Mouse (Mus musculus) gastrocnemius, adult 2 months (tissue): ENCODE data around the gene Spo11. TPM values are rescaled to one million over a fixed set of nuclear protein-coding genes. Genes with fewer than 3 reads are reported as not detected.

Source experiments
- DNase-seq: peaks from one replicate; pipeline ENCODE4 v3.0.0; 2022
- H3K27ac ChIP-seq: fragments of 200-600 bp; 2 replicates; pipeline ENCODE4 v1.8.1; 2022; ENCODE audit warnings: mild to moderate bottlenecking
- H3K4me3 ChIP-seq: fragments of 200-600 bp; 2 replicates; pipeline ENCODE4 v1.8.1; 2022; ENCODE audit warnings: mild to moderate bottlenecking, moderate library complexity
- CTCF ChIP-seq: fragments of 200-600 bp; IDR thresholded peaks from 2 replicates; pipeline ENCODE4 v1.8.1; 2022; ENCODE audit warnings: antibody characterized with exemption, mild to moderate bottlenecking, moderate library complexity
- intact Hi-C: fragments of 180-260 bp; cut with DNase I; formaldehyde crosslinking; loops from one replicate; pipeline ENCODE4 v1.15.1; 2025
- total RNA-seq, 2 experiments: library from RNA; stranded (reverse); gene quantifications; 2 replicates each; pipeline ENCODE4 v1.2.3; 2021

Spo11 gene
- total RNA-seq, 2 experiments from 2014 or later: not detected

DNA sequence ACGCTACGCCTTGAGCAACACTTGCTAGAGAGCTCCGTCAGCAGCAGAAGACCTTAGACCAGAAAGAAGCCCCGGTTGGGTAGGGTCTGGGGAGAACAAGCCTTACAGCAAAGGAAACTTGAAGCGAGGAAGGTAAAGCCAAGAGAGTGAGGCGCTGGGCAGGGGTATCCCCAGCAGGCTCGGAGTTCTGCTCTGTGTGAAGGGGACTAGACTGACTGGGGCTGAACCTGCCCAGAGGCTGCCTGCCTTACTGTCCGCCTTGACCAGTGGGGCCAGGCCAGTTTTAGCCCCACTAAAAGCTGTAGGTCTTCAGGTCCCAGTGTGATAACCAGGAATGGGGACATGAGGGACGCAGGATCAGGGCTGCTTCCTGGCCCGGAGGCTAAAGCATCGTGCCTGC, 42.9 kb downstream of the Spo11 start, which contains the start of gene Rbm38:
TSS of gene Rbm38 (plus strand) at position 69 of the 400 bp plus-strand sequence.
- no peak for TF ChIP-seq CTCF
- no peak for DNase-seq
- H3K27ac ChIP-seq: peak within 1 kb of the TSS; percentile 95
- peak within 1 kb of the TSS; percentile 85 for H3K4me3 ChIP-seq
- intact Hi-C loops: no loop called here

DNA sequence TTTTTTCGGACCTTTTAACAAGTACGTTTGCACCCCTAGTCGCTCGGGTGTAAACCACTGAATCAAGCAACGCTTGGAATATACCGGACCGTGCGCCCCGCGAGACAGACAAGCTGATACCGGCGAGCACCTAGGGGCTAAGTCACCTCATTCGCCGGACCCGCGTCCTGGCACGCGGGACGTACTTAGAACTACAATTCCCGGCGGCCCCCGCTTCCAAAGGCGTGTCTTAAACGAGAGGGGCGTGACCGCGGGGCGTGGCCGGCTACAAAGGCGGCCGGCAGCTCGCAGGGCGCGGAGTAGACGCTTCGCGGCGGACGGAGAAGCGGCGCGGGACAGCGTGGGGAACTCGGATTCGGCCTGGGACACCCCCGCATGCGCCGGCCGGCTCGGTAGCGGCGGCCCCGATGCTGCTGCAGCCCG, 44.1 kb downstream of the Spo11 start:
- TF ChIP-seq CTCF: no peak
- intact Hi-C loops: loop anchor here (2.0 kb wide), 1 partner anchor 59 kb away; no protein-coding TSS in a partner anchor
- peak; percentile 96 for DNase-seq
- peak overlapping the region; percentile 95 for H3K27ac ChIP-seq
- peak overlapping the region; percentile 85 for H3K4me3 ChIP-seq

DNA sequence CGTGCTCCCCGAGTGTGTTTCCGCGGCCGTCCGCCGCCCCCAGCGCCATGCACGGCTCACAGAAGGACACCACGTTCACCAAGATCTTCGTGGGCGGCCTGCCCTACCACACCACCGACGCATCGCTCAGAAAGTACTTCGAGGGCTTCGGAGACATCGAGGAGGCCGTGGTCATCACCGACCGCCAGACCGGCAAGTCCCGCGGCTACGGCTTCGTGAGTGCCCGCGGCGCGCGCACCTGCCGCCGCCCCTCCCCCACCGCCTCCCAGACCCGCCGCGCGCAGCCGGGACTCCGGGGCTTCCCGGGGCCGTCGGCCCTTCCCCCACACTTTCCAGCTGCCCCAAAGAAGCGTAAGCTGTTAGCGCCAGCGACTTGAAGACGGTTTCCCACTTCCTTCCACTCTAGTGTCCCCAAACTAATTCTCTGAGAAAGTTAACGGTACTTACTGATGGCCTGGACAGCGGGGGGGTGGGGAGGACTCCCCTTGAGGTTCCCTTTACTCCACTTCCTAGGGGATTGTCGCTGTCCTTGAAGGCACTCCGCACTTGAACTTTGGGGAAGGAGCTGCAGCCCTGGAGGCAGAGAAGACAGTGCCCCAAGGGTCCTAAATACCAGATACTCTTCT, 44.7 kb downstream of the Spo11 start:
- peak; percentile 77 for DNase-seq
- intact Hi-C loops: loop anchor here (2.0 kb wide), 1 partner anchor 59 kb away; no protein-coding TSS in a partner anchor

DNA sequence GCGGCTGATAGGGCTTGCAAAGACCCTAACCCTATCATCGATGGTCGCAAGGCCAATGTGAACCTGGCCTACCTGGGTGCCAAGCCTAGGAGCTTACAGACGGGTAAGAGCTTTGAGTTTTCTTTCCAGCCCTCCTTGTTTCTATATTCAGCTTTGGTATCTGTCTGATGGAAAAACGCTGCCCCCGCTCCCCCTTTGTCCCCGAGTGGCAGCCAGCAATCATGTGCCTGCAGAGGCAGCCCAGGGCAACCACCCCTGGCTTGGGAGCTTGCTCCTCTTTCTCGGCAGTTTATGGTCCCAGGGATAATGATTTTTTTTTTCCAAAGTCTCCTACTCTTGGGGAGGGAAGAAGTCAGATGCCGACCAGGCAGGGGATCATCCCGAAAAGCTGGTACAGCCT, 45.3 kb downstream of the Spo11 start:
- peak; percentile 71 for DNase-seq
- TF ChIP-seq CTCF: no peak
- Histone ChIP-seq H3K4me3 (peak overlapping the region; percentile 85), H3K27ac (peak overlapping the region; percentile 95)
- intact Hi-C loops: loop anchor here (2.0 kb wide), 1 partner anchor 58 kb away; no protein-coding TSS in a partner anchor

More for the DNA sequence above, 44.7 kb downstream of the Spo11 start:
- H3K27ac ChIP-seq: peak overlapping the region; percentile 95
- no peak for TF ChIP-seq CTCF
- H3K4me3 ChIP-seq: peak overlapping the region; percentile 85

DNA sequence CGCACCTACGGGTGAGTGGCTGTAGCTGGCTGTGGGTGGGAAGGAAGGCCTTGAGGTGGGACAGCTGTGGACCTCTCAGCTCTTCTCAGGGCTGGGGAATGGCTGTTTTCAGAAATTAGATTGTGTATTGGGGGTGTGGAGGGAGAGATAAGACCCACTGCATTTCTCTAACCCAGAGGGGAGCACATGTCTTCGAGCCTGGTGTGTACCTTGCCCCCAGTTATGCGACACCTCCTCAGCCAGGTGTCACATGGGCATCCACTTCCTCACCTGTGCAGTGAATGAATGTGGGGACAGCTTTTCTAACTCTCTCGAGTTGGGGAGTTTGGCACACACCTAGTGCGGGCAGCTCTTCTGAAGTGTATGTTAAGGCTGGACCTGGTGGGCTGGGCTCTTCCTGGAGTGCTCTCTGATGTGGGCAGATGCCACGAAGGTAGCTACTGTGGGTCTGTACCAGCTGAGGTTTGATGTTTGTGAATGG, 45.9 kb downstream of the Spo11 start:
- peak overlapping the region; percentile 95 for H3K27ac ChIP-seq
- intact Hi-C loops: loop anchor here (2.0 kb wide), 1 partner anchor 57 kb away; no protein-coding TSS in a partner anchor
- TF ChIP-seq CTCF: no peak
- DNase-seq: no peak
- H3K4me3 ChIP-seq: peak overlapping the region; percentile 85

DNA sequence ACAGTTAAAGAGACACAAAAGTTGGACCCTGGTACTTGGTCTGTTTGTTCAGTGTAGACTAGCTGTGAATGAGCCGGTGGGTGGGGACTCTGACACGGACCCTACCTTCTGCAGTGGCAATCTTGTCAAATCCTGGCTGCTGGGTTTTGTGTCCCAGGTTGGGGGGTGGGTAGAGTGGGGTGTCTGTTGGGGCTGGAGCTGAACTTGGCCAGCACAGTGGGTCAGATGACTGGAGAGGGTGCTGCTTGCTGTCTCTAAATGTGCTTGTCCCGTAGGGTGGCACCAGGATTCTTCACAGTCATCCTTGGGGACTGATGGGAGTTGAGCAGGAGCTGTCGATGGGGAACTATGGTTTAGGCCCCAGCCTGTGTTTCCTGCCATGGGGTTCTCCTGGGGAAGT, 46.5 kb downstream of the Spo11 start:
- H3K27ac ChIP-seq: peak overlapping the region; percentile 95
- no peak for TF ChIP-seq CTCF
- intact Hi-C loops: loop anchor here (2.0 kb wide), 1 partner anchor 57 kb away; no protein-coding TSS in a partner anchor
- peak overlapping the region; percentile 85 for H3K4me3 ChIP-seq
- no peak for DNase-seq

DNA sequence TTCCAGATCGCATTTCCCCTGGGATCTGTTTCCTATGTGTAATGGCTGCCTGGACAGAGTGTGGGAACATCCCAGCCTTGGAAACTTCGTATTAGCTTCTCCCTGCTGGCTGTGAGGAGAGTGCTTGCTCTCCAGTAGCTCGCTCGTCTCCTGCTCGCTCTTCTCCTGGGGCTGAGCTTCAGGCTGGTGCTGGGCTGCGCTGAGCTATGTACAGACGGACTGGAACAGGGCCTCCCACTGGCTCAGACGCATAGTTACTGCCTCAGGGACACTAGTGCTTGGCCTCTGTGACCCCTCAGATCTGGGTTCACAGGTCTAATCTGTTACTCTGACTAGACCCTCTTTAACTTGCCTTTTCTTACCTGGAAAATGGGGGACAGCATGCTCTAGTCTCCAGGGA, 46.9 kb downstream of the Spo11 start:
- intact Hi-C loops: no loop called here
- TF ChIP-seq CTCF: no peak
- Histone ChIP-seq H3K27ac (peak overlapping the region; percentile 95), H3K4me3 (peak overlapping the region; percentile 85)
- peak; percentile 53 for DNase-seq

DNA sequence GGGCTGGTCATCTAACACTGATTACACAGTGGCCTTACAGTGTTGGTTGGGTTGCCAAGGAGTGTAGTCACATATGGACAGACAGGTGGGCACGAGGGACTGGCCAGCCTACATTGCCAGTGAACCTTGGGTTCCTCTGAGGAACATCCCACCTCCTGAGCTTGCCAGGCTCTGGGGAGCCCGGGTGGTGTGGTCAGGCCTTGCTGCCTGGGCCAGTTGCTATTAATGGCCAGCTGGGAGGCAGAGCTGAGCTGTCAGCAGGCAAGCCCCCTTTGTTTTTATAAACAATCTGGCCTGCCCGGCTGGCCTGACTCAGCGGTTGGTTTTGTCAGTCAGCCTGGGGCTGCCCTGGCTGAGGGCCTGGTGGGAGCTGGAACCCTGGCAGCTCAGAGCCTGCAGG, 47.4 kb downstream of the Spo11 start:
- Histone ChIP-seq H3K27ac (peak overlapping the region; percentile 95), H3K4me3 (peak overlapping the region; percentile 85)
- intact Hi-C loops: no loop called here
- no peak for TF ChIP-seq CTCF
- DNase-seq: peak; percentile 77

DNA sequence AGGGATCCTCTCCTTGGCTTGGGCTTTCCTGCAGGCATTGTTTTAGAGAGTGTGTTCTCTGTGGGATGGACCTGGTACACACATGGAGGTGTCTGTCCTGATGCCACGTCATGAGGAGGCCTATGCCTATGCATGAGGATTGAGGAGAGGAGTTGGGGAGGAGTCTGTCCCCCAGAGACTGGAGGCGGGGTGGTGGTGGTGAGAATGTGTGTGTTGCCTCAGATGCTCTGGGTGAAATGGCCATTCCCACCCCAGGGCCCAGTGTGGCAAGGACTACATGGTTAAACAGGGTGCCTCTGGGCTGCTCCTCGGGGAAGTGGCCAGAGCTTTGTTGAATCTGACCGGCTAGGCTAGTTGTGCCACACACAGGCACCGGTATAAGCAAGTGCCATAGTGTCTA, 48.8 kb downstream of the Spo11 start:
- DNase-seq: no peak
- intact Hi-C loops: no loop called here
- Histone ChIP-seq H3K4me3 (peak overlapping the region; percentile 85), H3K27ac (peak overlapping the region; percentile 95)
- TF ChIP-seq CTCF: no peak

DNA sequence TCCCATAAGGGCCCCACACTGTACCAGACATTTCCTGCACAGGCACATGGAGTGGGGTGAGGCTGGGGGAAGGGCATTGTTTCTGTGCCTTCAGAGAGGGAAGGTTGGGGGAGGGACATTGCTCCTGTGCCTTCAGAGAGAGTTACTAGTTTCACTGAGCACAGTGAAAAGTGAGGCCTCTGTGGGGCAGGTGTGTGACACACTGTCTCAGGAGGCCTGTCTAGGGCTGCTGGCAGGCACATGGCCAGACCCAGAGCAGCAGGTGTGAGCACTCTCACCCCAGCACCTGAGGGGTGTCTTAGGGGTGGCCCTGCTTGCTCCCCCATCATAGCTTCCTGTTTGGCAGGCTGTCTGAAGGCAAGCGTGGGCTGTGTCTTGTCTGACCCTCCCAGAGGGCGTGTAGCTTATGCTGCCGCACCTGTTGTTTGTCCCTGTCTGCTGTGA, 49.2 kb downstream of the Spo11 start:
- H3K27ac ChIP-seq: peak overlapping the region; percentile 95
- TF ChIP-seq CTCF: no peak
- H3K4me3 ChIP-seq: peak overlapping the region; percentile 85
- intact Hi-C loops: no loop called here
- DNase-seq: peak; percentile 48

DNA sequence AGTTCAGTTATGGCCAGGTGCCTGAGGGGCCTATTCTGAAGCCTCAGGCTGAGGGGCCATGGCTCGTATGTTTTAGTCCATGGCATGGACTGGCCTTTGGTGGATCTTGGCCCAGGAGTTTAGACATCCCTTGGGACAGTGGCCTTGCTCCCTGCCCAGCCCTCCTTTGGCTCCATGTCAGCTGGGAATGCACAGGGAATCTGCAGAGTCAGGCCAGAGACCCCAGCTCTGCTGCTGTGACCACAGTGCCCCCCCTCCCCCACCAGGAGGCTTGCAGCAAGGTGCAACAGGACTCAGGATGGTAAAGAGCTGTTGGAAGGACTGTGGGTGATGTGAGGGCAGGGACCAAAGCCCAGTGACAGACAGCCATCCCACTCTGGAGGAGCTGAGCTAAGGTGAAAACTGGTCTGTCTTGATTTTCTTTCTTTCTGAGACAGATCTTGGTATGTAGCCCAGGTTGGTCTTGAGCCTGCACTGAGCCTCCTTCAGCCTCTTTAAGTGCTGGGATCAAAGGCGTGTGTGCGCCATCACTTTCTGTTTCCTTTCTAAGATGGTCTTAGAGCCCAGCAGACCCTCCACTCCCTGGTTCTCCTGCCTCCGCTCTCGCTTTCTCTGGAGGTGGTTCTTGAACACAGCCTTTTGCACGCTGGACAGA, 49.8 kb downstream of the Spo11 start:
- Histone ChIP-seq H3K27ac (peak overlapping the region; percentile 95), H3K4me3 (peak overlapping the region; percentile 85)
- peak; percentile 51 for DNase-seq
- TF ChIP-seq CTCF: no peak
- intact Hi-C loops: no loop called here

DNA sequence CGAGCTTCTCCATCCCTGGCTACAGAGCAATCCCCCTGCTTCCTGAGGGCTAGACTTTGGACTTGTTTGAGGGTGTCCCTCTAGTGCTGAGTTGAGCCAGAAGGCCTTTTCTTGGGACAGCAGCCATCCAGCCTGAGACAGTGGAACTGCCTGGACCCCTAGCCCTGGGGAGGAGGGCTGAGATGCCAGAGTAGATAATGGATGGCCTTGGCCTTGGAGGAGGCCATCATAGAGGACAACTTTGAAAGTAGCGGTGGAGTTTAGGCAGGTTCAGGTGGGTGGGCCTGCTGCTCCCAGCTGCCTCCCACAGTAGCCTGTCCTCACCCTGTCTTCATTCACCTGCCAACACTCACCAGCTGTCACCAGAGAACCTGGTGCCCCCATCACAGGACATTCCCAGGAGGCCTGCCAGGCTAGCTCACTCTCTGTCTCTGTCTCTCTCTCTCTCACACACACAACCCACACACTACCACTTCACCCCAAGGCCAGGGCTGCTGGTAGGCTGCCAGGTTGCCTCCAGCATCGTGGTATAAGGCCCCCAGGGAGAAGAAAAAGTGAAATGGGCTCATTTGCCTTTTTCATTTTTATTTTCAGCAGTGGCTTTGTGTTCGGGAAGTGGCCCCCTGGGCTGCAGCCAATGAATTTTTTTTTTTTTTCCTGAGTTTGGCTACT, 50.5 kb downstream of the Spo11 start:
- H3K27ac ChIP-seq: peak overlapping the region; percentile 95
- peak; percentile 80 for DNase-seq
- H3K4me3 ChIP-seq: peak overlapping the region; percentile 85
- no peak for TF ChIP-seq CTCF
- intact Hi-C loops: loop anchor here (2.0 kb wide), 1 partner anchor 17 kb away; no protein-coding TSS in a partner anchor
